Mouse (Mus musculus) CH12.LX (cell line): ENCODE data around the gene Noa1.

Experiments
- CTCF ChIP-seq, 2 experiments: IDR thresholded peaks in 1 of 2; conservative IDR thresholded peaks in 1 of 2; 2 replicates each; pipeline ENCODE4 v1.5.1; 2011 to 2012; ENCODE audit warnings: low read depth in 2 of 2, low read length in 2 of 2, improper control_type of control experiment in 1 of 2, inconsistent platforms in 1 of 2, mild to moderate bottlenecking in 1 of 2, moderate library complexity in 1 of 2
- ELF1 ChIP-seq: IDR thresholded peaks from 2 replicates; pipeline ENCODE4 v1.6.1; 2014; ENCODE audit warnings: low read depth, mild to moderate bottlenecking, inconsistent platforms, low read length, improper control_type of control experiment
- EP300 ChIP-seq: IDR thresholded peaks from 2 replicates; pipeline ENCODE4 v1.6.1; 2011; ENCODE audit warnings: low read length, improper control_type of control experiment
- GABPA ChIP-seq: IDR thresholded peaks from 2 replicates; pipeline ENCODE4 v1.6.1; 2012; ENCODE audit warnings: low read depth, low read length, improper control_type of control experiment, inconsistent platforms; ENCODE audit not compliant: insufficient replicate concordance
- MAX ChIP-seq: IDR thresholded peaks from 2 replicates; pipeline ENCODE4 v1.6.1; 2011; ENCODE audit warnings: low read length, improper control_type of control experiment
- POLR2A ChIP-seq: IDR thresholded peaks from 2 replicates; pipeline ENCODE4 v1.6.1; 2011; ENCODE audit warnings: low read depth, mild to moderate bottlenecking, improper control_type of control experiment, low read length
- RCOR1 ChIP-seq: conservative IDR thresholded peaks from 2 replicates; pipeline ENCODE4 v1.6.1; 2012; ENCODE audit warnings: low read depth, mild to moderate bottlenecking, inconsistent platforms, low read length, improper control_type of control experiment
- SIN3A ChIP-seq: IDR thresholded peaks from 2 replicates; pipeline ENCODE4 v1.6.1; 2012; ENCODE audit warnings: low read length, improper control_type of control experiment, inconsistent platforms
- ZNF384 ChIP-seq: IDR thresholded peaks from 2 replicates; pipeline ENCODE4 v1.6.1; 2012; ENCODE audit warnings: low read depth, low read length, improper control_type of control experiment, inconsistent platforms

DNA sequence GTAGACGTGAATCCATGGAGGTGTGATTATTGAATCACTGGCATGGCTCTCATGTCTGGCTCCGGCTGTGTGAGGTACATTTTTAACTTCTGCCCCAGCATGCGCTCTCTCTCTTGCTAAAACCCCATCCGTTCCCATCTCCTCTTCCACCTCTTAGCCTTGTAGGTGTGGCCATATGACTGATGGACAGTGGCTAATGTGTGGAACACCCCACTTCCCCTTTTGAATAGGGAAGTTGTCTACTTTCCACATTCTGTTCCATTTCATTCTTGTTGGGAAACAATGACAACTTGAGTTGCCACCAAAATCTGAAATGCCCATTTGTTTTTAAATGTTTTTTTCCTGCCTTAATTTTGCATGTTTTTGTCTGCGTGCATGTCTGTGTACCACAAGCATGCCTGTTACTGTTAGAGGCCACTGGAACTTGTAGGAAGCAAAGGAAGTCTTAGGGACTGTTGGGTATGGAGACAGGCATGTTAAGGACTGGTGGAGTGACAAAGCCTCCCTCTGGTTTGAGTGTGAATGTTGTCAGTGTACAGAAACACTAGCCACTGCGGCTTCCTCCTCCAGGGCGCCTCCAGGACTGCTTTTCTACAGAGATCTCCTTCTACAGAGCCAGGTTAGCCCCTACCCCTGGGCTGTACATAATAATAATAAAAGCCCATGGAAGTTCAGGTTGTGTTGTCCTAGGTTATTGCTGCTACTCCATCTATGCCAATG, 16.9 kb downstream of the Noa1 start:
- TF ChIP-seq POLR2A, result no peak
- TF ChIP-seq ZNF384, result no peak
- TF ChIP-seq MAX, result no peak
- TF ChIP-seq ELF1, result no peak
- TF ChIP-seq CTCF (conservative IDR thresholded peaks at IDR 0.05 in 1 of 2, IDR thresholded peaks at IDR 0.05 in 1 of 2; ENCODE audit: low read depth in 2 of 2, low read length in 2 of 2), result no peak
- peak; percentile 73 for TF ChIP-seq EP300
- TF ChIP-seq SIN3A, result no peak
- TF ChIP-seq RCOR1, result no peak
- no peak for TF ChIP-seq GABPA
